Mouse (Mus musculus): ENCODE data around the gene Dpm3. TPM values are rescaled to one million over a fixed set of nuclear protein-coding genes. Genes with fewer than 3 reads are reported as not detected.

Gene Dpm3
- polyA plus RNA-seq, 1 experiment: 26.1 TPM

- TF ChIP-seq TAL1 (IDR thresholded peaks at IDR 0.05; ENCODE audit: low read length) (no peak), GATA1 (IDR thresholded peaks at IDR 0.05; ENCODE audit: low read length) (no peak)
- Histone ChIP-seq H3K4me3 (replicated peaks) (no peak overlapping the region), H3K4me1 (ENCODE audit: control insufficient read depth) (no peaks in the 10 kb centered on the region), H3K36me3 (ENCODE audit: control insufficient read depth) (no peaks in the 10 kb centered on the region), H3K9me3 (ENCODE audit: control insufficient read depth, low read length) (no peaks in the 10 kb centered on the region), H3K27me3 (ENCODE audit: control insufficient read depth) (peaks cover 7% of the 10 kb centered on the region)
Measured at GRCm38 (mm10) chr3:89293247-89293918, 34.2 kb downstream of the Dpm3 start.

DNA sequence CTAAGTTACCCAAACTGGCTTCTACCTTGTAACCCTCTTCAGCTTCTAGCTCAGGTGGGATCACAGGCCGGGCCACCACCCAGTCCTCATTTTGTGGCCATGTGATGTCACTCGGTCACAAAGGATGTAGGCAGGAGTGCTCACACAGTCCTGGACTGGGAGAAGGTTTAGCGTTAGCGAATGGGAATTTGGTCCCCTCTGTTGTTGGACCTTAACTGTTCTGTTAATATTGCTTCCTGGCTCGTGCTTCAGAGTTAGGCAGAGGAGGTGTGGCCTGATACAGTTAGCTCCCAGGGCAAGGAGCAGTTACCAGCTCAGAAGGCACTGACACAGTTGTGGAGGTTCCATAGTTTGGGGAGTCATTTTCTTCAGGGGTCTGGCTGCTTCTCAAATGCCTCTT lies 35.0 kb downstream of the Dpm3 start:
- H3K36me3 ChIP-seq (ENCODE audit: control insufficient read depth): no peaks in the 10 kb centered on the region
- peaks cover 14% of the 10 kb centered on the region for H3K27me3 ChIP-seq (ENCODE audit: control insufficient read depth)
- TF ChIP-seq TAL1 (IDR thresholded peaks at IDR 0.05; ENCODE audit: low read length) (no peak), GATA1 (IDR thresholded peaks at IDR 0.05; ENCODE audit: low read length) (no peak)
- no peaks in the 10 kb centered on the region for H3K4me1 ChIP-seq (ENCODE audit: control insufficient read depth)
- no peak overlapping the region for H3K4me3 ChIP-seq (replicated peaks)
- H3K9me3 ChIP-seq (ENCODE audit: control insufficient read depth, low read length): no peaks in the 10 kb centered on the region

DNA sequence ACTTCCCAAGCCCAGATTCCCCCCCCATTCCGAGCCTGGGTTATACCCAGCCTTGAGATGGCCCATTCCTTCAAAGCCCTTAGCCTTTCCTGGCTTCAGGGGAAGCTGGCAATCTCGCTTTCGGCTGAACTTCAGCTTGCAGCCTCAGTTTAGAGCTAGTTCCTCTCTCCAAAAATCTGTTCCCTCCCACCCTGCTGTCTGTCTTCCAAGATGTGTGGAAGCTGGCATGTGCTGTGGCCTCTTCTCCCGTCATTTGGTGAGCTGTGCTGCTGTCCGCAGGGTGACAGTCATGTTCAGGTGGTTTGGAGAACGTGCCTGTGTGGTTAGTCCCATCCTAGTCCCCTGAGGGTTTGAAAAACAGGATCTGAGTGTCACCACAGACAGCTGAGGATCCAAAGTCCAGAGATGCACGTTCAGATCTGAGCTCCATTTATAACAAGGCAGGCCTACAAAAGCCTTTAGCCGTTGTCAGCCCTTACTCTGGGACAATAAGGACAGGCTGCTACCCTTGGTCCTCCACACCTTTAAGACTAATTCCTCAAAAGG lies 36.6 kb downstream of the Dpm3 start:
- TF ChIP-seq GATA1 (IDR thresholded peaks at IDR 0.05; ENCODE audit: low read length) (no peak), TAL1 (IDR thresholded peaks at IDR 0.05; ENCODE audit: low read length) (no peak)
- Histone ChIP-seq H3K4me3 (replicated peaks) (no peak overlapping the region), H3K4me1 (ENCODE audit: control insufficient read depth) (no peaks in the 10 kb centered on the region), H3K36me3 (ENCODE audit: control insufficient read depth) (no peaks in the 10 kb centered on the region), H3K9me3 (ENCODE audit: control insufficient read depth, low read length) (no peaks in the 10 kb centered on the region), H3K27me3 (ENCODE audit: control insufficient read depth) (peaks cover 26% of the 10 kb centered on the region)

DNA sequence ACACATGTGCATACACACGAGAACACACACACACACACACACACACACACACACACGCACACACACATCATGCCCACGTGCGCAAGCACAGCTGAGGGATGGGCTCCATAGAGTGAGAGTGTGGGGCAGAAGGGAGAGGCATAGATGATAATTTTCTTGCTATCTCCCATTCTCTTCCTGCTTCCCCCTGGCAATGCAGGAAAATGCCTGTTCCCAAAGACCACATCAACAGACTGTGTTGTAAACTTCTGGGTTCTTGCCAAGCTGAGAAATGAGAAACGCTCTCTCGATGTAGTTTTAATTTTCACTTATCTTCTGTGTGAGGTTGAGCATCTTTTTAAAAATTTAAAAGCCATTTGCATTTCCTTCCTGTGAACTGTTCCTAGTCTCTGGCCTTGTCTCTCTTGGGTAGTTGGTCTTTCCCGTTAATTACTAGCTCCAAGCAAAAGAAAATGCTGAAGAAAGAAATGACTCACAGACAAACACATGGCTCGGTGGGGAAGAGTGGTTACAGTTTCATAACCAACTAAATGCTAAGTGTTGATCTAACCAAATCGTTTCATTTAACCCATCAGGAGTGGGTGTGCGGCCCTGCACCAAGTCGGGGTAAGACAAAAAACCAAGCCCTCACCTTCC lies 37.7 kb downstream of the Dpm3 start:
- TF ChIP-seq TAL1 (IDR thresholded peaks at IDR 0.05; ENCODE audit: low read length) (no peak), GATA1 (IDR thresholded peaks at IDR 0.05; ENCODE audit: low read length) (no peak)
- Histone ChIP-seq H3K4me3 (replicated peaks) (no peak overlapping the region), H3K4me1 (ENCODE audit: control insufficient read depth) (no peaks in the 10 kb centered on the region), H3K36me3 (ENCODE audit: control insufficient read depth) (no peaks in the 10 kb centered on the region), H3K27me3 (ENCODE audit: control insufficient read depth) (peaks cover 26% of the 10 kb centered on the region), H3K9me3 (ENCODE audit: control insufficient read depth, low read length) (no peaks in the 10 kb centered on the region)

GRCm38 (mm10) chr3:89298908-89299307 lies 39.8 kb downstream of the Dpm3 start:
- Histone ChIP-seq H3K4me1 (ENCODE audit: control insufficient read depth) (no peaks in the 10 kb centered on the region), H3K4me3 (replicated peaks) (no peak overlapping the region), H3K9me3 (ENCODE audit: control insufficient read depth, low read length) (no peaks in the 10 kb centered on the region), H3K27me3 (ENCODE audit: control insufficient read depth) (peaks cover 29% of the 10 kb centered on the region), H3K36me3 (ENCODE audit: control insufficient read depth) (no peaks in the 10 kb centered on the region)
- no peak for TF ChIP-seq TAL1 (IDR thresholded peaks at IDR 0.05; ENCODE audit: low read length)
- TF ChIP-seq GATA1 (IDR thresholded peaks at IDR 0.05; ENCODE audit: low read length): no peak

DNA sequence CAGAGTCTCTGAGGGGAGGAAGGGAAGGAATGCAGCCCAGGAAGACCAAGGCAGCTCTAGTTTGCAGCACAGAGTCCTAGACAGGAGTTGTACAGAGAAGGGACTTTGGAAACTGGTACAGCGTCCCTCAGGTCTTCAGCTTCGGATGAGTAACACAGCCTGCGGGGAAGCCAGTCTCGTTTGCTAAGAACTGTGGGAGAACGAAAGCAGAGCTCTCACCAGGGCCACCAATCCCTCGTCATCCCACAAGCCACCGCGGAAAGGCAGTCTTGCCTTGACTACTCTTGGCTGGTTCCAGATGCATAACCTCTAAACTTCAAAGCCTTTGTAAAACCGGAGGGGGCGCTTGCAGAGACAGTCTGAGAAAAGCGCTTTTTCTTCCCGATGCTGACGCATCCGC lies 40.3 kb downstream of the Dpm3 start:
- H3K4me3 ChIP-seq (replicated peaks): no peak overlapping the region
- no peaks in the 10 kb centered on the region for H3K9me3 ChIP-seq (ENCODE audit: control insufficient read depth, low read length)
- H3K27me3 ChIP-seq (ENCODE audit: control insufficient read depth): peaks cover 29% of the 10 kb centered on the region
- no peaks in the 10 kb centered on the region for H3K36me3 ChIP-seq (ENCODE audit: control insufficient read depth)
- no peaks in the 10 kb centered on the region for H3K4me1 ChIP-seq (ENCODE audit: control insufficient read depth)
- TF ChIP-seq TAL1 (IDR thresholded peaks at IDR 0.05; ENCODE audit: low read length) (no peak), GATA1 (IDR thresholded peaks at IDR 0.05; ENCODE audit: low read length) (no peak)

DNA sequence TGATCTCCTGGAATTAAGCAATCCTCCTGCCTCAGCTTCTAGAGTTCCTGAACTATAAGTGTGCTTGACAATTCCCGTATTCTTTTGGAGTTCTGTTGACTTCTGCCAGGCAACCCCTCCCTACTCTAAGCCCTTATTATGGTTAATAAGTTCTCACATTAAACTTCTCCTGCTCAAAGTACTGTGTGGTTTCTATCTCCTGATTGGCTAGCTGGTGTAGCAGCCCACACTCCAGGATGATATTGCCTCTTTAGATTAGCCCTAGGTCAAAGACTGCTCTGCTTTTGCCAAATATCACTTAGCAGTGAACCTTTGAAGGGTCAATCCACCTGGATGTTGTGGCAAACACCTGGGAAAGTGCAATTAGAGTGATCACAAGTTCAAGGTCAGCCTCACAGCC lies 40.9 kb downstream of the Dpm3 start:
- TF ChIP-seq TAL1 (IDR thresholded peaks at IDR 0.05; ENCODE audit: low read length): no peak
- no peak for TF ChIP-seq GATA1 (IDR thresholded peaks at IDR 0.05; ENCODE audit: low read length)
- Histone ChIP-seq H3K9me3 (ENCODE audit: control insufficient read depth, low read length) (no peaks in the 10 kb centered on the region), H3K4me3 (replicated peaks) (no peak overlapping the region), H3K27me3 (ENCODE audit: control insufficient read depth) (peaks cover 29% of the 10 kb centered on the region), H3K4me1 (ENCODE audit: control insufficient read depth) (no peaks in the 10 kb centered on the region), H3K36me3 (ENCODE audit: control insufficient read depth) (no peaks in the 10 kb centered on the region)

DNA sequence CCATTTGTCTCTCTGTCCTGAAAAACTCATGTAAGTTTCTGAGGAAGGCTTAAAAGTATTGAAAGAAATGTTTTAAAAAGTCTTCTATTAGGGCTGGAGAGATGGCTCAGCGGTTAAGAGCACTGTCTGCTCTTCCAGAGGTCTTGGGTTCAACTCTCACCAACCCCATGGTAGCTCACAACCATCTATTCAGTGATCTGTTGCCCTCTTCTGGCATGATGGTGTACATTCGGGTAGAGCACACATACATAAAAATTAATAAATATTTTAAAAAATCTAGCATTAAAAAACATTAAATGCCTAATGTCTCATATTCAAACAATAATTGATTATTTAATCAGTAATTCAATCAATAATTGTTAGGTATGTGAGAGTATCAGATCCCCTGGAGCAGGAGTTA lies 41.4 kb downstream of the Dpm3 start:
- Histone ChIP-seq H3K27me3 (ENCODE audit: control insufficient read depth) (peaks cover 29% of the 10 kb centered on the region), H3K9me3 (ENCODE audit: control insufficient read depth, low read length) (no peaks in the 10 kb centered on the region), H3K36me3 (ENCODE audit: control insufficient read depth) (no peaks in the 10 kb centered on the region), H3K4me1 (ENCODE audit: control insufficient read depth) (no peaks in the 10 kb centered on the region), H3K4me3 (replicated peaks) (no peak overlapping the region)
- no peak for TF ChIP-seq TAL1 (IDR thresholded peaks at IDR 0.05; ENCODE audit: low read length)
- no peak for TF ChIP-seq GATA1 (IDR thresholded peaks at IDR 0.05; ENCODE audit: low read length)

DNA sequence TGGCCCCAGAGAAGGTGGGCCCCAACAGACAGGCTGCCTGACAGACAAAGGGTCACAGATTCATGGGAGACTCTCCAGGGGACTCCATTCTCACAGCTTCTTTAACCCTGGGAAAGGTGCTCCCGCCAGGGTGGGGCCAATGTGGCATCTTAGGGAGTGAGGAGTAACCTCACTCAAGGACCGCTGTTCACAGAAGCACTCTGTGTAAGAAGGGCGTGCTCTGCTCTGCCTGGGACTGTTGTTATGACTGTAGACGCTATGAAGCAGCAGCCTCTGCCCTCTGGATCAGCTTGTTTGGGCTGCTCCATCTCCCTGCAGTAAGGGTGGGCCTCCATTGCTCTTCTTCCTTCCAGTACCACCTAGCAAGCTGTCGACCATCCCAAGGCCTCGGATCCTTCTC lies 45.3 kb downstream of the Dpm3 start:
- no peaks in the 10 kb centered on the region for H3K4me1 ChIP-seq (ENCODE audit: control insufficient read depth)
- H3K36me3 ChIP-seq (ENCODE audit: control insufficient read depth): no peaks in the 10 kb centered on the region
- peaks cover 13% of the 10 kb centered on the region for H3K27me3 ChIP-seq (ENCODE audit: control insufficient read depth)
- H3K4me3 ChIP-seq (replicated peaks): no peak overlapping the region
- no peaks in the 10 kb centered on the region for H3K9me3 ChIP-seq (ENCODE audit: control insufficient read depth, low read length)
- no peak for TF ChIP-seq GATA1 (IDR thresholded peaks at IDR 0.05; ENCODE audit: low read length)
- TF ChIP-seq TAL1 (IDR thresholded peaks at IDR 0.05; ENCODE audit: low read length): no peak
